ENCODE assay signal across 24 mouse cellular contexts in the genomic region with DNA sequence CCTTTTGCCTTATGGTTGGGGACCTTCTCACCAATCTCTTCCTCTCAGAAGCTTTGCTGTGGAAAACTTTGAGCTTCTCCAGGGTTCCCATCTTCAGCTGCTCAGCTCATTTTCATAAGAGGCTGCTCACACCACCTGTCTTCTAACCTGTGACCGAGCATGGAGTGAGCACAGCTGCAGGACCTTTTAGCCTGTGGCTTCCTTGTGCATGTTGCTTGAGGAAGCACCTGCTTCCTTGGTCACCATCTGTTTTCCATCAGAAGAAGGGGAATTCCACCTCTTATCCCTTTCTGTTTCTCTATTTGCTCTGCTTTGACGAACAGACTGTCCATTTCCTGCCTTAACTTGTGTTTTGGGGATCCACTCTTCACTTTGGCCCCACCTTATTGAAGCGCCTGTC. TPM values are rescaled to one million over a fixed set of nuclear protein-coding genes. Genes with fewer than 3 reads are reported as not detected.
DNase-seq lines count a peak whose midpoint lies in the region; ATAC-seq lines count a peak whose summit lies in the region.
"Had no signal": no experiment of that assay in that cellular context is flagged by ENCODE, and none has a peak within 500 bp of the region (broad histone marks: within the 10 kb centered on the region; RNA-seq: fewer than 3 reads in every experiment).

No protein-coding gene starts in this region.

- ATAC-seq in erythroblast, adult 5-6 weeks (replicated peaks; ENCODE audit: low FRiP score, poor library complexity, severe bottlenecking) = no peak
- ATAC-seq: activated CD4-positive, CD25-positive, alpha-beta regulatory T cell, adult 4 months; CD4-positive, CD25-positive, alpha-beta regulatory T cell, adult 4 months; forebrain, embryonic 13.5 days; forebrain, embryonic 16.5 days; hindbrain, embryonic 16.5 days; intestine, embryonic 15.5 days had no signal

- DNase-seq in embryo, embryonic 11 days = peak; percentile 0
- DNase-seq in embryo, embryonic 9.5 days (ENCODE audit: extremely low spot score) = no peak
- DNase-seq in 3T3-L1 (ENCODE audit: low read depth, low spot score) = peak; percentile 32
- peak; percentile 9 for DNase-seq in forelimb bud, embryonic 11.5 days (ENCODE audit: low read depth, low spot score)
- DNase-seq in cerebellum, postnatal 10 days = no peak
- DNase-seq: adrenal gland, adult 8-10 months; adrenal gland, postnatal 25 days; cerebellum, adult 11-12 months; cerebellum, adult 8-10 months; cerebellum, postnatal 25 days; gastrocnemius, postnatal 25 days; kidney, adult 11 months; kidney, adult 8-10 months had no signal

RNA-seq across cellular contexts. Expression of gene Serpinb1b, which starts 34.7 kb away (rescaled TPM):
- not detected in 2 replicates for total RNA-seq in erythroblast, adult 5-6 weeks (2015; ENCODE audit: low replicate concordance)
- total RNA-seq in erythroblast, adult 5-6 weeks (2017; ENCODE audit: low replicate concordance) = not detected in 2 replicates
- total RNA-seq: common myeloid progenitor, adult 5-6 weeks; gastrocnemius, adult 8-10 months; gastrocnemius, postnatal 25 days; heart, adult 8-10 months; heart, postnatal 25 days had no signal

RNA-seq across cellular contexts. Expression of gene Serpinb9c, which starts 46.5 kb away (rescaled TPM):
- total RNA-seq in erythroblast, adult 5-6 weeks (2015; ENCODE audit: low replicate concordance) = not detected in 2 replicates
- total RNA-seq in erythroblast, adult 5-6 weeks (2017; ENCODE audit: low replicate concordance) = not detected in 2 replicates
- total RNA-seq: adrenal gland, adult 8-10 months; adrenal gland, postnatal 25 days; common myeloid progenitor, adult 5-6 weeks; gastrocnemius, adult 8-10 months; gastrocnemius, postnatal 25 days; heart, adult 8-10 months; heart, postnatal 25 days had no signal

Comparison
In these comparisons a context has a peak if more than half of its experiments do, and no peak if none do; other contexts are left out.
1. DNase-seq: peak in embryo, embryonic 11 days (single experiment), 3T3-L1 (single experiment) and forelimb bud, embryonic 11.5 days (single experiment); none in embryo, embryonic 9.5 days (single experiment) and cerebellum, postnatal 10 days (0 of 2).